Mouse (Mus musculus) MEL (cell line): Measurements from ENCODE around the gene Nabp2. TPM values are rescaled to one million over a fixed set of nuclear protein-coding genes. Genes with fewer than 3 reads are reported as not detected.

ENCODE experiments used
- DNase-seq: peaks from one replicate; pipeline ENCODE4 v3.0.0; 2011; ENCODE audit warnings: low read depth, low spot score
- H3K27ac ChIP-seq: 2 replicates; pipeline ENCODE4 v1.5.1; 2012; ENCODE audit warnings: low read depth, mild to moderate bottlenecking, control low read depth, low read length, moderate library complexity; ENCODE audit not compliant: control insufficient read depth
- H3K27me3 ChIP-seq, 2 experiments: fragments of 150-350 bp in 1 of 2; sonication (generic) in 1 of 2; 2 replicates each; pipeline ENCODE4 v1.6.1; 2012; ENCODE audit warnings: low read length in 2 of 2, mild to moderate bottlenecking in 2 of 2, improper control_type of control experiment in 1 of 2, moderate library complexity in 1 of 2; ENCODE audit not compliant: insufficient read depth in 2 of 2, control insufficient read depth in 1 of 2
- H3K36me3 ChIP-seq, 2 experiments: 2 replicates each; pipeline ENCODE4 v1.6.1; 2012 to 2014; ENCODE audit warnings: low read length in 2 of 2, improper control_type of control experiment in 1 of 2, inconsistent platforms in 1 of 2, mild to moderate bottlenecking in 1 of 2; ENCODE audit not compliant: insufficient read depth in 2 of 2, control insufficient read depth in 1 of 2
- H3K4me1 ChIP-seq, 2 experiments: fragments of 150-350 bp in 1 of 2; sonication (generic) in 1 of 2; 2 replicates each; pipeline ENCODE4 v1.6.1; 2012; ENCODE audit warnings: low read length in 2 of 2, improper control_type of control experiment in 1 of 2, mild to moderate bottlenecking in 1 of 2; ENCODE audit not compliant: insufficient read depth in 2 of 2, control insufficient read depth in 1 of 2
- H3K4me3 ChIP-seq, 2 experiments: fragments of 150-350 bp in 1 of 2; sonication (generic) in 1 of 2; 2 replicates each; pipeline ENCODE4 v1.5.1; 2012; ENCODE audit warnings: low read depth in 2 of 2, low read length in 2 of 2, mild to moderate bottlenecking in 2 of 2, moderate library complexity in 2 of 2, control low read depth in 1 of 2, improper control_type of control experiment in 1 of 2; ENCODE audit not compliant: control insufficient read depth in 1 of 2, insufficient read depth in 1 of 2
- H3K79me2 ChIP-seq: 2 replicates; pipeline ENCODE4 v1.6.1; 2012; ENCODE audit warnings: mild to moderate bottlenecking, low read length, moderate library complexity; ENCODE audit not compliant: control insufficient read depth, poor library complexity, insufficient read depth
- H3K9ac ChIP-seq: 2 replicates; pipeline ENCODE4 v1.6.1; 2012; ENCODE audit warnings: low read depth, mild to moderate bottlenecking, control low read depth, low read length, moderate library complexity; ENCODE audit not compliant: control insufficient read depth, poor library complexity, severe bottlenecking
- H3K9me3 ChIP-seq: fragments of 150-350 bp; sonication (generic); replicated peaks from 2 replicates; pipeline ENCODE4 v1.6.1; 2012; ENCODE audit warnings: mild to moderate bottlenecking, low read length, improper control_type of control experiment, moderate library complexity; ENCODE audit not compliant: insufficient read depth
- BHLHE40 ChIP-seq: IDR thresholded peaks from 2 replicates; pipeline ENCODE4 v1.6.1; 2012; ENCODE audit warnings: low read depth, mild to moderate bottlenecking, inconsistent platforms, low read length, improper control_type of control experiment, borderline replicate concordance
- CHD1 ChIP-seq: IDR thresholded peaks from 2 replicates; pipeline ENCODE4 v1.6.1; 2012; ENCODE audit warnings: low read depth, mild to moderate bottlenecking, inconsistent platforms, low read length, improper control_type of control experiment
- CTCF ChIP-seq, 3 experiments: IDR thresholded peaks in 2 of 3; conservative IDR thresholded peaks in 1 of 3; 2 replicates each; pipeline ENCODE4 v1.5.1; 2011 to 2012; ENCODE audit warnings: low read length in 3 of 3, low read depth in 2 of 3, mild to moderate bottlenecking in 2 of 3, improper control_type of control experiment in 1 of 3, inconsistent platforms in 1 of 3, mixed read lengths in 1 of 3, moderate library complexity in 1 of 3; ENCODE audit not compliant: control insufficient read depth in 1 of 3, insufficient read depth in 1 of 3, poor library complexity in 1 of 3, severe bottlenecking in 1 of 3
- GABPA ChIP-seq: IDR thresholded peaks from 2 replicates; pipeline ENCODE4 v1.6.1; 2012; ENCODE audit warnings: low read depth, mild to moderate bottlenecking, inconsistent platforms, low read length, improper control_type of control experiment, moderate library complexity
- MAFK ChIP-seq: IDR thresholded peaks from 2 replicates; pipeline ENCODE4 v1.6.1; 2011; ENCODE audit warnings: low read depth, mild to moderate bottlenecking, low read length, improper control_type of control experiment, borderline replicate concordance
- MAZ ChIP-seq: IDR thresholded peaks from 2 replicates; pipeline ENCODE4 v1.6.1; 2012; ENCODE audit warnings: low read depth, mild to moderate bottlenecking, inconsistent platforms, low read length, improper control_type of control experiment
- MYC ChIP-seq: IDR thresholded peaks from 2 replicates; pipeline ENCODE4 v1.6.1; 2011; ENCODE audit warnings: low read depth, mild to moderate bottlenecking, low read length, improper control_type of control experiment, moderate library complexity
- POLR2AphosphoS2 ChIP-seq: IDR thresholded peaks from 2 replicates; pipeline ENCODE4 v1.6.1; 2011; ENCODE audit warnings: low read length, improper control_type of control experiment
- RAD21 ChIP-seq: IDR thresholded peaks from 2 replicates; pipeline ENCODE4 v1.6.1; 2011; ENCODE audit warnings: mild to moderate bottlenecking, low read depth, low read length, improper control_type of control experiment
- SIN3A ChIP-seq: IDR thresholded peaks from 2 replicates; pipeline ENCODE4 v1.6.1; 2012; ENCODE audit warnings: low read length, improper control_type of control experiment, inconsistent platforms
- SMC3 ChIP-seq: IDR thresholded peaks from 2 replicates; pipeline ENCODE4 v1.6.1; 2011; ENCODE audit warnings: low read depth, low read length, improper control_type of control experiment
- TBP ChIP-seq: IDR thresholded peaks from 2 replicates; pipeline ENCODE4 v1.8.0; 2011; ENCODE audit warnings: low read depth, low read length, improper control_type of control experiment
- UBTF ChIP-seq: IDR thresholded peaks from 2 replicates; pipeline ENCODE4 v1.6.1; 2012; ENCODE audit warnings: low read depth, mild to moderate bottlenecking, inconsistent platforms, low read length, improper control_type of control experiment, moderate library complexity, borderline replicate concordance; ENCODE audit not compliant: insufficient read depth
- USF1 ChIP-seq: IDR thresholded peaks from 2 replicates; pipeline ENCODE4 v1.6.1; 2014; ENCODE audit warnings: low read depth, mild to moderate bottlenecking, inconsistent platforms, low read length, improper control_type of control experiment, moderate library complexity
- ZC3H11A ChIP-seq: IDR thresholded peaks from 2 replicates; pipeline ENCODE4 v1.6.1; 2012; ENCODE audit warnings: low read depth, mild to moderate bottlenecking, inconsistent platforms, low read length, improper control_type of control experiment
- ZNF384 ChIP-seq: IDR thresholded peaks from 2 replicates; pipeline ENCODE4 v1.6.1; 2012; ENCODE audit warnings: low read depth, mild to moderate bottlenecking, inconsistent platforms, low read length, improper control_type of control experiment
- polyA plus RNA-seq, 2 experiments: library from polyadenylated mRNA; stranded (reverse) in 1 of 2; unstranded in 1 of 2; fragments of >175 nt in 1 of 2; fragments of >200 nt in 1 of 2; gene quantifications; 2 replicates each; pipeline versions ENCODE4 v1.2.1 to v1.2.4; 2012; ENCODE audit warnings: low replicate concordance in 2 of 2, low read depth in 1 of 2; ENCODE audit not compliant: insufficient read length in 2 of 2, insufficient read depth in 1 of 2, missing spikeins in 1 of 2
- total RNA-seq: library from RNA; depleted of rRNA; stranded (reverse); fragments of 300-350 nt; gene quantifications from 2 replicates; pipeline ENCODE4 v1.2.3, GENCODE M21; 2012

Nabp2 gene
- total and polyA plus RNA-seq, 3 experiments, result 33.7 to 249 (median 166) TPM

DNA sequence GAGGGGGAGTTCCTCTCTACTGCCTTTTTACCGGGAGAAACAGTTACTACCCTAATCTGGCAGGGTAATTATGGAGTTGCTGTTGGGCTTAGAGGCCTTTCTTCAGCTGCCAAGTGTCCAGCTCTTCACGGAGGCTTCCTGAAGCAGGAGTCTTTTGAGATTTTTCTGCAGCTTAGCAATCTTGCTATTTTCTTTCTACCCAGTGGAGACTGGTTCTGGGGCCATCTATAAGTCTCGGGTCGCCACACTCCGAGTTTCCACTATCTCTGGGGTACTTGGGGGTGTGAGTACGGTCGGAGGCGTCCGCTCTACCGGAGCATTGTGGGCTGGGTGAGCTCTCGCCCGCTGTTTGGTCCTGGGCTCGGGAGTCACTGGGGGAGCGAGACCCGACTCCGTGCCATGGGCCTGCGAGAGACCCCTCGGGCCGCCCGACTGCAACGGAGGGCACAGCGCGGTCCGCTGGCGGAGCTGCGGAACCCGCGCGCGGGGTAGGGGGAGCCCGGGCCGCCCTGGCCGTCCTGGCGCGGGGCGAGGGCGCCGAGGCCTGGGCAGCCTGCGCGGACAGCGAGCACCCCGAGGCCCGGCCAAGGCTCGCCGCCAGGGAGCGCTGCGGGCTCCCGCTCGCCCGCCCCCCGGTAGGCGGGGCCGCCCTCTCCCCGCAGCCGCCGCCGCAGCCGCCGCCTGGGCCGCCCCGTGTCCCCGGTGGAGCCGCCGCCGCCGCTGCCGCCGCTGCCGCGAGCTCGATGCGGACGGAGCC lies 34.7 kb downstream of the Nabp2 start, which contains the start of gene Ankrd52 (continued):
- no peak for TF ChIP-seq USF1
- TF ChIP-seq MYC, result no peak
- no peak for TF ChIP-seq GABPA
- no peak for TF ChIP-seq POLR2AphosphoS2
- TF ChIP-seq, all 39 proteins: peak for 13

DNA sequence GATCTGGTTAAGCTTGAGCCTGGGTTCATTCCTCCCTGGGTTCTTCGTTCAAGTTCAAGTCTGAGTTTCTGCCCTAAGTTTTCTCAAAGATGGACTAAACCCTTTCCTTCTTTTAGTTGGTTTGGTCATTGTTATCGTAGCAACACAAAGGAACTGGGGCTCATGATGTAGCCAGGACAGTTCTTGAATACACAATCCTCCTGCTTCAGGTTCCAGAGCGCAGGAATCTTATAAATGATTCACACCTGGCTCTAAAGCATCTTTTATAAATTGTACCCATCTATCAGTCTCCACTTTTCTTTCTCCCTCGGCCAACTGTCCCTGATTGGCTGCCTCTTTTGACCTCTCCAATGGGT lies 35.2 kb downstream of the Nabp2 start:
- Histone ChIP-seq H3K9ac (peak overlapping the region; percentile 91), H3K79me2 (peaks cover 22% of the 10 kb centered on the region), H3K27me3 (no peaks in the 10 kb centered on the region), H3K36me3 (peaks cover 2 to 8% of the 10 kb centered on the region in 2 experiments), H3K27ac (peak overlapping the region; percentile 59), H3K4me3 (peak overlapping the region; percentile 74 to 83), H3K9me3 (no peaks in the 10 kb centered on the region), H3K4me1 (peaks cover 0 to 14% of the 10 kb centered on the region in 2 experiments)
- TF ChIP-seq CHD1 (no peak), TBP (no peak), SIN3A (no peak), UBTF (no peak), BHLHE40 (no peak), RAD21 (no peak), MAFK (no peak)
- DNase-seq, result no peak

DNA sequence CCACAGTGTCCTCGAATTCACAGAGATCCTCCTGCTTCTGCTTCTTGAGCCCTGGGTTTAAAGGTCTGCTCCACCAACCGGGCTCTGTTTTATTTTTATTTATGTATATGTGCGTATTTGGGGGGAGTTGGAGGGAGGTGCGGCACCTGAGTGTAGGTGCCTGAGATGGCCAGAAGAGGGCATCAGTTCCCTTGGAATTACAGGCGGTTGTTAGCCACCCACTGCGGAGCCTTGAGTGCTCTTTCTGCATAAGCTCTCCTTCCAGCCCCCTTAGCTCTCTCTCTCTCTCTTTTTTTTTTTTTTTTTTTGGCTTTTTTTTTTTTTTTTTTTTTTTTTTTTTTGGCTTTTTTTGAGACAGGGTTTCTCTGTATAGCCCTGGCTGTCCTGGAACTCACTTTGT lies 36.9 kb downstream of the Nabp2 start:
- H3K36me3 ChIP-seq, result peaks cover 0 to 9% of the 10 kb centered on the region in 2 experiments; a peak in 2 of 4 replicates
- H3K79me2 ChIP-seq, result peaks cover 22% of the 10 kb centered on the region
- H3K4me3 ChIP-seq, result no peak overlapping the region
- peak; percentile 82 for DNase-seq
- H3K9ac ChIP-seq, result no peak overlapping the region
- no peaks in the 10 kb centered on the region for H3K27me3 ChIP-seq
- peaks cover 3 to 18% of the 10 kb centered on the region in 2 experiments for H3K4me1 ChIP-seq
- H3K27ac ChIP-seq, result no peak overlapping the region; the same call in 1 of the 2 replicates
- TF ChIP-seq CHD1 (no peak), RAD21 (peak; percentile 49), SMC3 (peak; percentile 47; the same call in 1 of the 2 replicates), CTCF (IDR thresholded peaks at IDR 0.05 in 2 of 3, conservative IDR thresholded peaks at IDR 0.05 in 1 of 3; ENCODE audit: control insufficient read depth in 1 of 3, insufficient read depth in 1 of 3, low read depth in 2 of 3, low read length in 3 of 3, poor library complexity in 1 of 3, severe bottlenecking in 1 of 3) (peak; percentile 46 to 70 (median 60); a peak in 5 of 6 replicates), MYC (no peak), MAZ (0 out of 2 replicates have a peak, but pooled peaks have one; percentile 43), ZC3H11A (peak; percentile 24; the same call in 1 of the 2 replicates), ZNF384 (peak; percentile 80)
- no peaks in the 10 kb centered on the region for H3K9me3 ChIP-seq
